Mouse (Mus musculus): ENCODE measurements around the gene Atn1.

DNA sequence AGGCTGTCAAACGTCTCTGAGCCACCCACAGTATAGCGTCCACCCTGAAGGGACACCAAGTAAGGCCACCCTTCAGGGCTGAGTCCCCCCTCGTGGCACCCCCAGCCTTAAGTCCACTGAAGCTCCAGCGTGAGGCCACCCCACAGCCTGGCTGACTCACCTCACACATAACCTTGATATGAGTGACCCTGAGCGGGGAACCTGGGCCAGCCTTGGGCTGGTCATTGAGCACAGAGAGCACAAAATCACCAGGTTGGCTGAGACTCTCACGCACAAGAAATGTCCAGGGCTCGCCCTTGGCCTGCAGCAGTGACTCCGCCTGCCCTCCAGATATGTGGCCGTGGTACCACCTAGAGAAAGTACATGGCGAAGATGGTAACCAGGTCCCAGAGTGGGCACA is 27.7 kb downstream of the Atn1 start:
- TF ChIP-seq CTCF (IDR thresholded peaks at IDR 0.05; ENCODE audit: low read depth) (no peak), EP300 (IDR thresholded peaks at IDR 0.05; ENCODE audit: low read depth) (no peak)

All from heart, postnatal 0 days (tissue).